Mouse (Mus musculus) bone marrow macrophage, adult 2 months (primary cell): ENCODE data around the gene Gm20431.

Source experiments
- CTCF ChIP-seq: IDR thresholded peaks from 2 replicates; pipeline ENCODE4 v1.5.1; 2012; ENCODE audit warnings: low read depth, mild to moderate bottlenecking, low read length, moderate library complexity
- POLR2A ChIP-seq: IDR thresholded peaks from 2 replicates; pipeline ENCODE4 v1.6.1; 2012; ENCODE audit warnings: mild to moderate bottlenecking, low read depth, low read length, borderline replicate concordance

DNA sequence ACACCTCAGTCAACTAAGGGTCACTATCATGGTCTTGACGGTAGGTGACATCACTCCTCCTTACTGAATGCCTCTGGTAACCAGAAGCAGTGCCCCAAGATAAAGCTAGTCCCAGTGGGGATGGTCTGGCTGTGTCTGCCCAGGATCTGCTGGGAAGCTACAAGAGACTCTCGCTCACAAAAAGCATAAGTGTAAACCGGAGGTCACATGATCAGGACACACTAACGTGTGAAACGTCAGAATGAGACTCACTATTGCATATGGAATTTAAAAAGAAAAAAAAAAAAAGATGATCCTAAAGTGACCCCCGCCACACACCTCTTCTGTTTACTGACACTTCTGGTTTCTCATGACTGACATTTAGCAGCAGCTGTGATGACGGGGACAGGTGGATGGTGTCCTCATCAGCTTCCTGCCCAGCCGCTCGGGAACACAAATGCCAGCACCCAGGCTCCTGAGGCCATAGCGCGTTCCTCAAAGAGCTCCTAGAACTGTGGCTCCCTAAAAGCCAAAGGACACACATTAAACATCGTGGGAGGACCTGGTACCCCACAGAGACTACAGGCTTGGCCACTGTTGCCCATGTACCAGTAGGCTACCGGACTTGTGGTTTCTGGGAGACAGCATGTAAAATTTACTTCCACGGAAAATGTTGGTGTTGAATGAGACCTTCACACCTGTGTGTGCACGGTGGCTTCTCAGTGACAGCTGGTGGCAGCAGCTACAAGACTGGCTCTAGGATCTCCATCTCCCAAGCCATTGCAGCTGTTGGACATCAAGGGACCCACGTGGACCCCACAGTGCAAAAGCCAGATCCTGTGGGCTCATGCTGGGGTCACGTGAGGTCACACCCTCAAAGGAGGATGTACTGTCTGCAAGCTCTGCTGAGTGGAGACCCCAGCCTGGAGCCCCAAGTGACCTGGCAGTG, 55.2 kb downstream of the Gm20431 start:
- TF ChIP-seq POLR2A (no peak), CTCF (no peak)
